Mouse (Mus musculus) erythroblast, embryonic 14.5 days (primary cell): Measurements from ENCODE around the gene 6430531B16Rik.

Experiments
- GATA1 ChIP-seq: IDR thresholded peaks from 2 replicates; pipeline ENCODE4 v1.6.1; 2012; ENCODE audit warnings: low read length, inconsistent platforms, mixed read lengths
- TAL1 ChIP-seq: IDR thresholded peaks from 3 replicates; pipeline ENCODE4 v1.6.1; 2012; ENCODE audit warnings: low read length, inconsistent platforms, mixed read lengths

DNA sequence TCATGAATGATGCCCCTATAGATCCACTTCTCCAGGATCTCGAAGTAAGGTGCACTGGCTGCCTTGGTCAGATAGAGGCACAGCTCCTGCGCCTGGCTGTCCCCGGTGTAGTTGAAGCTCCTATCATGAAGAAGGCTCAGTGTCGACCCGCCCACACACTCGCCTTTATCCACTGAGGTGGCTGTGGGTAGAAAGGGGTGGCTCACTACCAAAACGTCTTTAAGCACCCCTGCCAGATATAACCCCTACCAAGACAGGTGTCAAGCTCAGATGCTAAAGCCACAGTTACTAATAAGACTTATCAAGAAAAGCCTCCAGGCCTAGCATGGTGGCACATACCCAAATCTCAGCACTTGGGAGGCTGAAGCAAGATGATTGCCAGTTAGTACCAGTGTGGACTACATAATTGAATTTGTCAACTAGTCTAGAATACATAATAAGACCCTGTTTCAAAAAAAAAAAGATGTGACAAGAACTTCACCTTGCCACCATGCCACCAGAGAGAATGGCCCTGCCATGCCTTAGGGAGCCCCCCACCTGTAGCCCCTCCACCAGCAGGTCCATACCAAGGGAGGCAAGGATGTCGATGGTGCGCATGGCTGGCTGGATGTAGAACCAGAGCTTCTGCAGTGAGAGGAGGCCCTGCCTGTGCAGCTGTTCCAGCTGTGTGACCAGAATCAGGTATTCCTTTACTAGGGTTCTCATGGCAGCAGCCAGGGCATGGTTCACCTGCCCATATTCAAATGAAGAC, 28.5 kb upstream of the 6430531B16Rik start:
- TF ChIP-seq GATA1 (no peak), TAL1 (no peak)
